Mouse (Mus musculus): ENCODE results near the gene H2al2a.

DNA sequence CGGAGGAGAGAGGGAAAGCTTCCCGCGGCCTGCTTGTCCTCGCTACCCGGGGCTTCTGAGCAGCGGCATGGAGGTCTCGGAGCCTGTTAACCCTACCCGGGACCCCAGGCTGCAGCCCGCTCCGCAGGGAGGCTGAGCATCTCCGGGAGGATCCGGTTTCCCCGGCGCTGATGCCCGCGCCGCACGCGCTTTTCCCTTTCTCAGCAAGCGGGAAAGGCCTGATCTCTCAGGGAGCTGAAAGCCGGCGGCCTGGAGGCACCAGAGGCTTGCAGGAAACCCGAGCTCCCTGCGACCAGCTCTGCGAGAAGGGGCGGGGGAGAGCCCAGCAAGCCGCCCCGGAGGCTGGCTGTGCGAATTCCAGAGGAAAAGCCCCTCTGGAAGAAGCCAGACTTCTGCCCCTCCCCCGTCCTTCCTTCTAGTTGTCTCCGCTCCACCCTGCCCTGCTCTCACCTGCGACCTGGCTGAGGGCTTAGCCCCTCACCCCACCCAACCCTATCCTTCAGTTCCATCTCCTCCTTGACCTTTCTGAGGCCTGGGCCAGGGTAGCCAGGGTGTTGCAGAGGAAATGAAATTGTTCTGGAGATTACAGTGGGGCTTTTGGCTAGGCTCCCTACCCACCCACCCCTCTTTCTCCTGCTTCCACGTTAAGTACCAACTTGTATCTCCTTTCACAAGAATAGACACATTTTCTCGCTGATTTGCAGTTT lies 35.2 kb upstream of the H2al2a start:
- TF ChIP-seq GATA1 (IDR thresholded peaks at IDR 0.05; ENCODE audit: borderline replicate concordance, low read length): no peak
- TF ChIP-seq FLI1 (IDR thresholded peaks at IDR 0.05; ENCODE audit: low read length): no peak
